Mouse (Mus musculus) liver, embryonic 14.5 days (tissue): ENCODE data around the gene Lpp.

Experiments
- CTCF ChIP-seq: IDR thresholded peaks from 2 replicates; pipeline ENCODE4 v1.5.1; 2016; ENCODE audit warnings: antibody characterized with exemption, low read depth, control low read depth
- EP300 ChIP-seq: IDR thresholded peaks from 2 replicates; pipeline ENCODE4 v1.6.1; 2016; ENCODE audit warnings: antibody characterized with exemption, low read depth

GRCm38 (mm10) chr16:24875661-24876060 is 482.4 kb downstream of the Lpp start:
- TF ChIP-seq CTCF (no peak), EP300 (no peak)
